Comparison of ENCODE assay signal across 8 mouse cellular contexts in the genomic region with DNA sequence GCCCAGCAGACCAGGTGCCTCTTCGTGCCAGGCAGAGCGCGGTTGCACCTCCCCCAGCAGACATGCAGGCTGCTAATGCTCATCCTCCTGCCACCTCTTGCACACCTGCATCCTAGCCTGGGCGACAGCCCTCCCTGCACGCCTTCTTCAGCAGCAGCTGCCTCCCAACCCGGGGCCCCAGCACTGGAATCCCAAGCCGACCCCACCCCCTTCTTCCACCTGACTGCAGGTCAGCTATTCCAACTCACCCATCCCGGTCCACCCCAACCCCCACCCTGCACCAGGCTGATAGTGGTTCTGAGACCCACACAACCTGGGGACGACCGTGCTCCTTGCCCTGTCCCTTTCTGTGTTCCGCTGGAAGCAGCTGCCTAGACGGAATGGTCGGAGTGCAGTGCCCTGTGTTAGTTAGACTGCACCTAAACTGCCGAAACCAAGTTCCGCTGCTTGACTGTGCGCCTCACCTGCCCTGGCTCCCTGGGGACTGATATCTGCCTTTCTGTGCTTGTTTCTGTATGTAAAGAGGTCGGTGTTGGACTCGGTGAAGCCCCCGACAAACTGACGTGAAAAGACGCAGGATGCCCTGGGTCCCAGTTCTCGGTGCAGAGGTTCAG.
DNase-seq lines count a peak whose midpoint lies in the region; ATAC-seq and TF ChIP-seq lines count a peak whose summit lies in the region.

No protein-coding gene starts in this region.

- DNase-seq in embryo, embryonic 10 days (ENCODE audit: low spot score), result peak; percentile 31
- no peak for DNase-seq in embryo, embryonic 10.5 days (ENCODE audit: low spot score)
- no peak for DNase-seq in CH12.LX (ENCODE audit: extremely low read depth)
- DNase-seq in hindbrain, embryonic 11.5 days (ENCODE audit: low spot score), result peak; percentile 42
- no peak for DNase-seq in liver, postnatal 0 days
- no peak for DNase-seq in frontal cortex, postnatal 14 days (ENCODE audit: low spot score in 2 of 2)
- DNase-seq in adrenal gland, postnatal 25 days, result no peak
- DNase-seq in layer of hippocampus, postnatal 25 days (ENCODE audit: extremely low spot score in 1 of 2, low spot score in 1 of 2), result no peak

- H3K4me1 ChIP-seq in CH12.LX (ENCODE audit: control insufficient read depth in 1 of 2, insufficient read depth in 2 of 2), result peaks cover 0 to 5% of the 10 kb centered on the region in 2 experiments; a peak in 1 of 4 replicates
- peaks cover 10% of the 10 kb centered on the region for H3K4me1 ChIP-seq in hindbrain, embryonic 11.5 days (replicated peaks; ENCODE audit: control insufficient read depth, insufficient read depth, low read length)
- H3K4me1 ChIP-seq in liver, postnatal 0 days (ENCODE audit: insufficient read depth), result peaks cover 3% of the 10 kb centered on the region; the same call in 1 of the 2 replicates

- no peak for ATAC-seq in hindbrain, embryonic 11.5 days (ENCODE audit: low FRiP score)
- ATAC-seq in liver, postnatal 0 days, result no peak

- TF ChIP-seq POLR2A in CH12.LX (IDR thresholded peaks at IDR 0.05; ENCODE audit: low read depth, low read length), result no peak

- dilution Hi-C loops in CH12.LX (cut with MboI; ENCODE audit: extremely low pct_ligation_motif_present, extremely low pct_unique_long_range_greater_than_20kb, low sequenced_read_pairs), result no loop called here

- peak overlapping the region; percentile 42 for H3K4me2 ChIP-seq in CH12.LX (ENCODE audit: insufficient read depth, low read depth, poor library complexity, severe bottlenecking)
- H3K4me2 ChIP-seq in hindbrain, embryonic 11.5 days (replicated peaks; ENCODE audit: low read depth, low read length), result peak overlapping the region; percentile 98
- peak overlapping the region; percentile 81 for H3K4me2 ChIP-seq in liver, postnatal 0 days (ENCODE audit: low read depth, low read length)

- WGBS in hindbrain, embryonic 11.5 days, result 3% methylated on average over 22 of the region's 22 CpGs
- 8% methylated on average over 22 of the region's 22 CpGs for WGBS in liver, postnatal 0 days (ENCODE audit: insufficient replicate concordance)

- no peaks in the 10 kb centered on the region for H3K9me3 ChIP-seq in CH12.LX (replicated peaks; ENCODE audit: low read length)
- no peaks in the 10 kb centered on the region for H3K9me3 ChIP-seq in hindbrain, embryonic 11.5 days (ENCODE audit: control insufficient read depth, low read length)
- no peaks in the 10 kb centered on the region for H3K9me3 ChIP-seq in liver, postnatal 0 days (ENCODE audit: low read length)

- no peaks in the 10 kb centered on the region for H3K36me3 ChIP-seq in CH12.LX (replicated peaks in 1 of 2; ENCODE audit: control insufficient read depth in 1 of 2, insufficient read depth in 1 of 2, low read length in 1 of 2)
- no peaks in the 10 kb centered on the region for H3K36me3 ChIP-seq in hindbrain, embryonic 11.5 days (ENCODE audit: control insufficient read depth, insufficient read depth, low read length)
- H3K36me3 ChIP-seq in liver, postnatal 0 days (replicated peaks; ENCODE audit: insufficient read depth, low read length), result no peaks in the 10 kb centered on the region

- TF ChIP-seq RAD21 in CH12.LX (IDR thresholded peaks at IDR 0.05; ENCODE audit: low read depth, low read length), result no peak

- TF ChIP-seq CTCF in CH12.LX (conservative IDR thresholded peaks at IDR 0.05 in 1 of 2, IDR thresholded peaks at IDR 0.05 in 1 of 2; ENCODE audit: low read depth in 2 of 2, low read length in 2 of 2), result no peak
- no peak for TF ChIP-seq CTCF in liver, postnatal 0 days (IDR thresholded peaks at IDR 0.05; ENCODE audit: low read depth)

- H3K9ac ChIP-seq in CH12.LX (ENCODE audit: insufficient read depth, low read depth), result no peak overlapping the region
- H3K9ac ChIP-seq in hindbrain, embryonic 11.5 days (ENCODE audit: low read depth, low read length), result peak overlapping the region; percentile 49; the same call in 1 of the 2 replicates
- H3K9ac ChIP-seq in liver, postnatal 0 days (replicated peaks), result no peak overlapping the region

- no peaks in the 10 kb centered on the region for H3K79me2 ChIP-seq in CH12.LX (replicated peaks; ENCODE audit: control insufficient read depth, extremely low read depth, insufficient read depth, poor library complexity, severe bottlenecking)

- no peak for TF ChIP-seq EP300 in CH12.LX (IDR thresholded peaks at IDR 0.05; ENCODE audit: low read length)
- TF ChIP-seq EP300 in liver, postnatal 0 days (IDR thresholded peaks at IDR 0.05; ENCODE audit: low read depth), result no peak

- in situ Hi-C loops in CH12.LX (cut with MboI; ENCODE audit: low pct_ligation_motif_present, low pct_unique_long_range_greater_than_20kb, low sequenced_read_pairs), result no loop called here

- H3K27ac ChIP-seq in CH12.LX (ENCODE audit: insufficient read depth, low read depth), result no peak overlapping the region
- H3K27ac ChIP-seq in hindbrain, embryonic 11.5 days (ENCODE audit: low read depth, low read length), result no peak overlapping the region
- H3K27ac ChIP-seq in liver, postnatal 0 days (ENCODE audit: low read depth), result no peak overlapping the region

- H3K4me3 ChIP-seq in CH12.LX (replicated peaks in 1 of 3; ENCODE audit: low read depth in 2 of 3, low read length in 2 of 3, poor library complexity in 1 of 3), result no peak overlapping the region
- peak overlapping the region; percentile 56 for H3K4me3 ChIP-seq in hindbrain, embryonic 11.5 days (ENCODE audit: low read depth, low read length)
- H3K4me3 ChIP-seq in liver, postnatal 0 days (ENCODE audit: low read depth, low read length), result peak overlapping the region; percentile 48

- H3K27me3 ChIP-seq in CH12.LX (replicated peaks), result peaks cover 5% of the 10 kb centered on the region
- H3K27me3 ChIP-seq in hindbrain, embryonic 11.5 days (ENCODE audit: control insufficient read depth, insufficient read depth, low read length), result peaks cover 37% of the 10 kb centered on the region
- H3K27me3 ChIP-seq in liver, postnatal 0 days (ENCODE audit: insufficient read depth, low read length), result peaks cover 41% of the 10 kb centered on the region

TF ChIP-seq in CH12.LX, 34 proteins besides CTCF, POLR2A, EP300 and RAD21:
- TF ChIP-seq NRF1 (IDR thresholded peaks at IDR 0.05; ENCODE audit: low read depth, low read length) (no peak), MXI1 (IDR thresholded peaks at IDR 0.05; ENCODE audit: low read depth, low read length) (no peak), HCFC1 (IDR thresholded peaks at IDR 0.05; ENCODE audit: low read depth, low read length) (no peak), POLR2AphosphoS2 (IDR thresholded peaks at IDR 0.05; ENCODE audit: low read depth, low read length) (no peak), TCF12 (IDR thresholded peaks at IDR 0.05; ENCODE audit: low read depth, low read length) (no peak), PAX5 (IDR thresholded peaks at IDR 0.05; ENCODE audit: low read length) (no peak), NELFE (IDR thresholded peaks at IDR 0.05; ENCODE audit: low read depth, low read length) (no peak), E2F4 (IDR thresholded peaks at IDR 0.05; ENCODE audit: insufficient replicate concordance, low read depth, low read length) (no peak), SMC3 (IDR thresholded peaks at IDR 0.05; ENCODE audit: low read depth, low read length) (no peak), IRF4 (IDR thresholded peaks at IDR 0.05; ENCODE audit: low read depth, low read length) (no peak)

Comparison
In these comparisons a context has a peak if more than half of its experiments do, and no peak if none do; other contexts are left out.
1. DNase-seq: peak in embryo, embryonic 10 days (single experiment) and hindbrain, embryonic 11.5 days (single experiment); none in embryo, embryonic 10.5 days (single experiment), CH12.LX (single experiment), liver, postnatal 0 days (single experiment), frontal cortex, postnatal 14 days (0 of 2), adrenal gland, postnatal 25 days (single experiment) and layer of hippocampus, postnatal 25 days (0 of 2).
2. H3K4me2 ChIP-seq: peak in every context shown above with its lines; median percentile 98 in hindbrain, embryonic 11.5 days; 81 in liver, postnatal 0 days; 42 in CH12.LX.
3. H3K4me3 ChIP-seq: peak in hindbrain, embryonic 11.5 days (single experiment) and liver, postnatal 0 days (single experiment); none in CH12.LX (0 of 3).